Mouse (Mus musculus) spleen, adult 2 months (tissue): ENCODE data around the gene Casz1. TPM values are rescaled to one million over a fixed set of nuclear protein-coding genes. Genes with fewer than 3 reads are reported as not detected.

Experiments
- DNase-seq, 2 experiments: peaks; one replicate each; pipeline versions ENCODE4 v3.0.0 to v3.0.0-alpha.2; 2012 to 2021; ENCODE audit warnings: low spot score in 2 of 2, low read depth in 1 of 2
- H3K27ac ChIP-seq: fragments of 200-500 bp; 2 replicates; pipeline ENCODE4 v1.5.1; 2012; ENCODE audit warnings: low read length, inconsistent platforms; ENCODE audit not compliant: insufficient read depth
- H3K27me3 ChIP-seq: fragments of 200-500 bp; 2 replicates; pipeline ENCODE4 v1.6.1; 2012; ENCODE audit warnings: mild to moderate bottlenecking, moderate library complexity, low read length, inconsistent platforms; ENCODE audit not compliant: control insufficient read depth, insufficient read depth
- H3K36me3 ChIP-seq: fragments of 200-500 bp; 2 replicates; pipeline ENCODE4 v1.6.1; 2012; ENCODE audit warnings: mild to moderate bottlenecking, low read length, inconsistent platforms; ENCODE audit not compliant: control insufficient read depth, insufficient read depth
- H3K4me1 ChIP-seq: fragments of 200-500 bp; 2 replicates; pipeline ENCODE4 v1.6.1; 2011; ENCODE audit warnings: inconsistent platforms; ENCODE audit not compliant: control insufficient read depth, insufficient read depth, insufficient read length
- H3K4me3 ChIP-seq: fragments of 200-500 bp; 2 replicates; pipeline ENCODE4 v1.5.1; 2011; ENCODE audit warnings: mild to moderate bottlenecking, inconsistent platforms; ENCODE audit not compliant: insufficient read depth, insufficient read length; ENCODE audit errors: extremely low read depth
- CTCF ChIP-seq: fragments of 200-500 bp; IDR thresholded peaks from 2 replicates; pipeline ENCODE4 v1.5.1; 2011; ENCODE audit warnings: mild to moderate bottlenecking, inconsistent platforms; ENCODE audit not compliant: insufficient read depth, insufficient read length, insufficient replicate concordance; ENCODE audit errors: extremely low read depth
- POLR2A ChIP-seq: fragments of 200-500 bp; IDR thresholded peaks from 2 replicates; pipeline ENCODE4 v1.6.1; 2011; ENCODE audit warnings: low read depth, low read length, inconsistent platforms
- WGBS: fragments of 180-500 bp; shearing (Covaris S2); methylation state at CpG from one replicate; pipeline ENCODE4 v1.1.7; 2018; 5-methylcytosine and 5-hydroxymethylcytosine counted together
- polyA plus RNA-seq: library from polyadenylated mRNA; depleted of rRNA; stranded (reverse); fragments of >200 nt; gene quantifications from 2 replicates; pipeline ENCODE4 v1.2.3, GENCODE M21; 2012

The Casz1 gene
- polyA plus RNA-seq, 1 experiment, result 6.0 TPM

DNA sequence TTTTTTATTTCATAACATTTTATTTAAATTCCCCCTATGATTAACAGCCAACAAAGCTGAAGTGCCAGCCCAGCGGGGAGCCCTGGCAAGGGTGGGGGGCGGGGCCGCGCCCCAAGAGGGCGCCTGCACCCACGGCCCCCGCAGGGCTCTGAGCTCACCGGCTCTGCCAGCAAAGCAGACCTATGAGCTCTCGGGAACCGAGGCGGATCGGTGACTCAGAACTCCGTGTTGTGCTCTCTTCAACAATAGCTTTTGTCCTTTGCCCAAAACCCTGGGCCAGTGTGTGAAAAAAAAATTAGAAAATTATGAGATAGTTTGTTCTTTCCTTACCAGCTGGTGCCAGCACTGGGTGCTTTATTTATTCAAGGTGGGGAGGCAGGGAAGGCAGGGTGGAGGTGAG is 15.9 kb downstream of the Casz1 start:
- TF ChIP-seq CTCF, result no peak
- no peak for TF ChIP-seq POLR2A
- Histone ChIP-seq H3K36me3 (no peaks in the 10 kb centered on the region), H3K27me3 (no peaks in the 10 kb centered on the region), H3K4me3 (no peak overlapping the region), H3K27ac (no peak overlapping the region), H3K4me1 (no peaks in the 10 kb centered on the region; the same call in 1 of the 2 replicates)
- WGBS, result 79% methylated on average over 13 of the region's 13 CpGs
- no peak for DNase-seq

DNA sequence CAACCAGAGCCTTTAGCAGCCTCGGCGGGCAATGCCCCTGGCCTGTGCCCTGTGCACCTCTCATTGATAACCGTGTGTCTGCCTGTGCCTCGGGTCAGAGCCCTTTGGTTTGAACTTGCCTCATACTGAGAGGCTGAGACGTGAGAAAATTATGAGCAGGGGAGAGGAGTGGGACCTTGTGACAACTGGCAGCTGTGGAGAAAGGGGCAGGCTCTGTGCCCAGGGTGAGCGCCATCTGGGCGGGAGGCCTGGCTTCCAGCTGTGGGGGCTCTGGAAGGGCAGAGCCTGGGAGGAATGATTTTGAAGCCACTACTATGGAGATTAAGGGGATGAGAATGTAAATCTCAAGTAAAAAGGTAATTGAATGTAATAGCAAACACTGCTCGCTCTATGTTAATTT is 19.1 kb downstream of the Casz1 start:
- Histone ChIP-seq H3K4me1 (no peaks in the 10 kb centered on the region; the same call in 1 of the 2 replicates), H3K27me3 (no peaks in the 10 kb centered on the region), H3K27ac (no peak overlapping the region), H3K36me3 (no peaks in the 10 kb centered on the region), H3K4me3 (no peak overlapping the region)
- no peak for DNase-seq
- 76% methylated on average over 8 of the region's 8 CpGs for WGBS
- TF ChIP-seq CTCF, result no peak
- no peak for TF ChIP-seq POLR2A

DNA sequence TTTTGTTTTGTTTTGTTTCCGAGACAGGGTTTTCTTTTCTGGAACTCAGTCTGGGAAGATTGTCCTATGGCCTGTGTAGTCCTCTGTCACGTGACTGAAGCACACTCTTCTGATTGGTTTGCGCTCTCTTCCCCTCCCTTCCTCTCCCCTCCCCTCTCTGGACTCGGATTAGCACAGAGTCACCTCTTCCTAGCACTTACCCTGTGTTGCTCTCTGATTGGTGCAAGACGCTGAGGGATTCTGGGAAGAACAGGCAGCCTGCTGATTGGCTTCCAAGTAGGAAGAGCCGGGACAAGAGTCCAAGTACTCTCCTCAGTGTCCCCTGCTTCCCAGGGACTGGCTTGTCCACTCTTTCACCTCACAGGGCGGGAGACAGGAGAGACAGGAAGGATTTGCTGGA is 26.1 kb downstream of the Casz1 start:
- no peak overlapping the region for H3K27ac ChIP-seq
- H3K27me3 ChIP-seq, result no peaks in the 10 kb centered on the region
- no peaks in the 10 kb centered on the region for H3K36me3 ChIP-seq
- DNase-seq, result no peak
- H3K4me3 ChIP-seq, result no peak overlapping the region
- H3K4me1 ChIP-seq, result no peaks in the 10 kb centered on the region
- TF ChIP-seq POLR2A, result no peak
- TF ChIP-seq CTCF, result no peak
- WGBS, result 60% methylated on average over 7 of the region's 7 CpGs

DNA sequence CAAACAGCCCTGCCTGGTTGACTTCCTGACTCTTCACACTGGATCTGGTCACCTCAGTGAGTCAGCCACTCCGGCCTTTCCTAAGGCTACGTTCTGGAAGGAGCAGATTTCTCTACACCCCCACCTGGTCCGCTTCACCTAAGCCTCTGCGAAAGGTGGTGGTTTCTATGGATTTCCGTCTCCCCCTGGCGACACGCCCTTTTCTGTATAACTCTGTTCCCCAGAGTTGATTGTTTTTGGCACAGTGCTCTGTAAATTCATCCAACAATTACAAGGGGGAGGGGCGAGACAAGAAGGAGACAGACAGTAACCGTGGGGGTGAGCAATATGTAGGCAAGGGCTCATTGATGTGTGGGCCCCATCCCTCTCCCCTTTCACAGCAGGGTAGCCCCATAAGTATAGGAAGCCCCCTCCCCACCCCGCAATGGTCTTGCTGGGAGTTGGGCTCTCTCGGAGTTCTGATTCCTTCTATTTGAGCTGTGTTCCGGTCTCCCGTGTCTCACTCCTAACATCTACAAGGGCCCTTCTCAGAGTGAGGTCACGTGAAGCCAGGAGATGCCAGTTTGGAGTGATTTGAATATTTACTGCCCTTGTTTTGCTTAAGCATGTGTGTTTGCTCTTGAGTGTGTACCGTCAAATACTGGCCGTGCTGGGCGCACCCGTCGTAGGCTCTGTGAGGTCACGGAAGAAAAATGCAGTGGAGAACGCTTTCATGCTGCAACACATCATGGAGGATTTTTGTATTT is 29.2 kb downstream of the Casz1 start:
- no peak overlapping the region for H3K27ac ChIP-seq
- WGBS, result 83% methylated on average over 21 of the region's 21 CpGs
- H3K4me1 ChIP-seq, result no peaks in the 10 kb centered on the region
- no peak overlapping the region for H3K4me3 ChIP-seq
- no peaks in the 10 kb centered on the region for H3K36me3 ChIP-seq
- no peak for TF ChIP-seq POLR2A
- TF ChIP-seq CTCF, result no peak
- H3K27me3 ChIP-seq, result no peaks in the 10 kb centered on the region
- DNase-seq, result no peak

DNA sequence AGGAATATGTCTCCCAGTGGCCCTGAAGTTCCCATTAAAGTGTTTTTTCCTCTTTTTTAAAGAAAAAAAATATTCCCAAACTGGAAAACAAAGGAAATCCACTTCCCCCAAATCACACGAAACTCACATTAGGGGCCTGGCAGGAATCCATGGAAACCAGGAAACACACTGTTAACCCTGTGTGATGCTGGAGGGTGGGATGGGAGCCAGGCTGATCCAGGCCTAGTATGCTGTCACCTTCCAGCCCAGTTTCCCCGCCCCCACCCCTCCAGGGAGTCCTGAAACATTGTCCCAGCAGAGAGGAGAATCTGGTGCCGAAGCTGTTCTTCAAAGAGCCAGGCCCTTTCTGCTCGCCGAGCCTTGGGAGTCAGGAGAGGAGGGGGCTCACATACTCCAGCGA is 32.2 kb downstream of the Casz1 start:
- 79% methylated on average over 6 of the region's 6 CpGs for WGBS
- H3K36me3 ChIP-seq, result no peaks in the 10 kb centered on the region
- H3K27me3 ChIP-seq, result no peaks in the 10 kb centered on the region
- TF ChIP-seq POLR2A (no peak), CTCF (no peak)
- H3K27ac ChIP-seq, result no peak overlapping the region
- DNase-seq, result no peak
- H3K4me1 ChIP-seq, result no peaks in the 10 kb centered on the region
- H3K4me3 ChIP-seq, result no peak overlapping the region

DNA sequence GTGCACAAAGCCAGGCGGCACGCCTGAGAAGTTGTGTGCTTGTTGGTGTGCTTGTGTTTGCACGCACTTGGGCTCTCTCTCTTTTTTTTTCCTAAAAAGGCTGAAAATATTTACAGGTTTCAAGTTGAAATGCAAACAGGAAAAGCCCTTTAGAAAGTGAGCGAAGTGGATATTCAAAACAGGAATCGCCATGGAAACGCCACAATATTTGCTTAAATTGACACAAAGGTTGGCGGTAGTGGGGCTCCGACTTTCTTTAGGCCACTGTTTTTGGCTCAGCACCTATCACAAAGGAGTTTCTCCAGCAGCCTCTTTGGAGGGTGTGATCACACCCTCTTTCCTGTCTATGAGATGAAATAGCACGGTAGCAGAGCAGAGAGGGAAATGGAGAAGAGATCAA is 32.8 kb downstream of the Casz1 start:
- Histone ChIP-seq H3K27ac (no peak overlapping the region), H3K4me1 (no peaks in the 10 kb centered on the region), H3K36me3 (no peaks in the 10 kb centered on the region), H3K27me3 (no peaks in the 10 kb centered on the region), H3K4me3 (no peak overlapping the region)
- 62% methylated on average over 9 of the region's 9 CpGs for WGBS
- no peak for DNase-seq
- TF ChIP-seq CTCF (no peak), POLR2A (no peak)

DNA sequence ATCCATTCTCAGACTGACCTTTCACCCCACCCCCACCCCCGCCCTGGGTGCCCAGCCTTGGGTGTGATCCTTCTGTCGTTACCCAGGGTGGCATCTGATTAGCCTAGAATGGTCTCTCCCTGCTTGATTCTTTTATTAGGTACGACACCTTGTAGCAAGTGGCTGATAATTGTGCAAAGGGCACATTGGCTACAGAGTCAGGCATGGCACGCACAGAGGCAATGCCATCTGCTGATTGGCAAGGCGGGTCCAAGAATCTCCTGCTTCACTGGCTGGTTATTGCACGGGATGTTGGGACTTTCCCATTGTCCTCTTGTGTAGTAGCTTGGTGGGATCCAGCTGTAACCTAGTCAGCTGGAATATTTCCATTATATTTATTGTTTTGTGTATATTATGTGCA is 33.4 kb downstream of the Casz1 start:
- H3K4me1 ChIP-seq, result no peaks in the 10 kb centered on the region
- TF ChIP-seq CTCF (no peak), POLR2A (no peak)
- no peak for DNase-seq
- H3K4me3 ChIP-seq, result no peak overlapping the region
- 84% methylated on average over 6 of the region's 6 CpGs for WGBS
- no peaks in the 10 kb centered on the region for H3K27me3 ChIP-seq
- H3K36me3 ChIP-seq, result no peaks in the 10 kb centered on the region
- no peak overlapping the region for H3K27ac ChIP-seq
